Mouse (Mus musculus) kidney, embryonic 16.5 days (tissue): Measurements from ENCODE around the gene Tkt. TPM values are rescaled to one million over a fixed set of nuclear protein-coding genes. Genes with fewer than 3 reads are reported as not detected.

Source experiments
- ATAC-seq: fragments of 200-750 bp; cut with Nextera tagmentation; 2 replicates; pipeline ENCODE4 v1.8.0; 2017; ENCODE audit warnings: moderate TSS enrichment; ENCODE audit not compliant: low FRiP score, low TSS enrichment
- H3K27ac ChIP-seq: fragments of 300-500 bp; sonication (generic); 2 replicates; pipeline ENCODE4 v1.5.1; 2014; ENCODE audit warnings: low read length
- H3K27me3 ChIP-seq: fragments of 300-500 bp; sonication (generic); 2 replicates; pipeline ENCODE4 v1.6.1; 2014; ENCODE audit warnings: low read length, control low read depth, mixed read lengths; ENCODE audit not compliant: insufficient read depth
- H3K36me3 ChIP-seq: fragments of 300-500 bp; sonication (generic); 2 replicates; pipeline ENCODE4 v1.6.1; 2014; ENCODE audit warnings: low read length, control low read depth, mixed read lengths; ENCODE audit not compliant: insufficient read depth
- H3K4me1 ChIP-seq: fragments of 300-500 bp; sonication (generic); 2 replicates; pipeline ENCODE4 v1.6.1; 2014; ENCODE audit warnings: low read length, control low read depth, mixed read lengths; ENCODE audit not compliant: insufficient read depth
- H3K4me2 ChIP-seq: fragments of 300-500 bp; sonication (generic); replicated peaks from 2 replicates; pipeline ENCODE4 v1.6.1; 2014; ENCODE audit warnings: low read depth, low read length
- H3K4me3 ChIP-seq: fragments of 300-500 bp; sonication (generic); 2 replicates; pipeline ENCODE4 v1.5.1; 2014; ENCODE audit warnings: mild to moderate bottlenecking, low read length
- H3K9ac ChIP-seq: fragments of 300-500 bp; sonication (generic); replicated peaks from 2 replicates; pipeline ENCODE4 v1.6.1; 2014; ENCODE audit warnings: low read length
- H3K9me3 ChIP-seq: fragments of 300-500 bp; sonication (generic); 2 replicates; pipeline ENCODE4 v1.6.1; 2016; ENCODE audit warnings: low read length, control low read depth
- WGBS: fragments of 180-500 bp; shearing (Covaris S2); extraction: QIAGEN DNeasy Blood & Tissue Kit; methylation state at CpG from one replicate; pipeline ENCODE4 v1.1.7; 2014; 5-methylcytosine and 5-hydroxymethylcytosine counted together
- polyA plus RNA-seq: library from polyadenylated mRNA; unstranded; fragments of >200 nt; fragmentation: Nextera tagmentation; extraction: Ambion mirVana; gene quantifications from 2 replicates; pipeline ENCODE4 v1.2.1, GENCODE M21; 2015

Gene Tkt
- polyA plus RNA-seq, 1 experiment from 2014 or later, result 314 TPM

DNA sequence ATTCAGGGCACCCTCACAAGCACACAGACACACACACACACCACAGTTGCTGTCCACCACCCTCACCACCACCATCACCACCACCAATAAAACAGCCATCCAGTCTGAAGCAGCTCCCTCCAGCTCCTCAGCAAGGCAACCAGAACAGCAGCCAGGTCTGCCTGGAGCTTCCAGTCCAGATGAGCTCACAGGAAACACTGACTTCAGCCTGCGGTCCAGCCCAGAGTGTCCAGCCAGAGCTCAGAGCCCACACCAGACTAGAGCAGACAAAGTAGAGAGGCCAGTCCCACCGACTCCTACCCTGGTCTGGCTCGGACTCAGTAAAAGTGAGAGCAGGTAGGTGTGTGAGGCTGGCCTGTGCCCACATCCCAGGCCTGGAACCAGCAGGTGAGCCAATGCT, 62.8 kb downstream of the Tkt start:
- WGBS, result 84% methylated on average over 3 of the region's 3 CpGs
- H3K4me1 ChIP-seq, result peaks cover 5% of the 10 kb centered on the region; the same call in 1 of the 2 replicates
- no peak overlapping the region for H3K4me3 ChIP-seq
- no peak overlapping the region for H3K9ac ChIP-seq
- H3K9me3 ChIP-seq, result no peaks in the 10 kb centered on the region
- no peak overlapping the region for H3K4me2 ChIP-seq
- no peak overlapping the region for H3K27ac ChIP-seq
- peaks cover 7% of the 10 kb centered on the region for H3K36me3 ChIP-seq
- ATAC-seq, result no peak
- no peaks in the 10 kb centered on the region for H3K27me3 ChIP-seq

DNA sequence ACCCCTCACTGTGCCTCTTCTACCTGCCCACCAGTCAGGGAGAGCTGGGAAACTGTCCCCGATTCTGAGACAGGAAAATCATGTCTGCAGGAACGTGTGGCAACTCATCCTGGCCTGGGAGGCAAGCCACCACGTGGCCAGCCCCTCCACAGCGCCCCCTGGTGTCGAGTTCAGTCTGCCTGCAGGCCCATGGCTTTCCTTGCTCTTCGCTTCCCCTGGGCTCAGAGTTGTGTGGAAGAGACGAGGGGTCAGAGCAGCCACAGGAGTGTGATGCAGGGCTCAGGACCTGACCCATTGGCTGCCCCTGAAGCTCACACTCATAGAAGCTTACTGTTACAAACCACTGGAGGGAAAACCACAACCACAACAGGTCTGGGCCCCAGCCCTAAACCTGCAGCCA, 64.4 kb downstream of the Tkt start:
- Histone ChIP-seq H3K4me3 (no peak overlapping the region), H3K9ac (no peak overlapping the region), H3K27ac (no peak overlapping the region), H3K4me2 (no peak overlapping the region), H3K27me3 (no peaks in the 10 kb centered on the region), H3K4me1 (peaks cover 5% of the 10 kb centered on the region; the same call in 1 of the 2 replicates), H3K9me3 (no peaks in the 10 kb centered on the region), H3K36me3 (peaks cover under 1% of the 10 kb centered on the region; the same call in 1 of the 2 replicates)
- 21% methylated on average over 7 of the region's 7 CpGs for WGBS
- ATAC-seq, result no peak

DNA sequence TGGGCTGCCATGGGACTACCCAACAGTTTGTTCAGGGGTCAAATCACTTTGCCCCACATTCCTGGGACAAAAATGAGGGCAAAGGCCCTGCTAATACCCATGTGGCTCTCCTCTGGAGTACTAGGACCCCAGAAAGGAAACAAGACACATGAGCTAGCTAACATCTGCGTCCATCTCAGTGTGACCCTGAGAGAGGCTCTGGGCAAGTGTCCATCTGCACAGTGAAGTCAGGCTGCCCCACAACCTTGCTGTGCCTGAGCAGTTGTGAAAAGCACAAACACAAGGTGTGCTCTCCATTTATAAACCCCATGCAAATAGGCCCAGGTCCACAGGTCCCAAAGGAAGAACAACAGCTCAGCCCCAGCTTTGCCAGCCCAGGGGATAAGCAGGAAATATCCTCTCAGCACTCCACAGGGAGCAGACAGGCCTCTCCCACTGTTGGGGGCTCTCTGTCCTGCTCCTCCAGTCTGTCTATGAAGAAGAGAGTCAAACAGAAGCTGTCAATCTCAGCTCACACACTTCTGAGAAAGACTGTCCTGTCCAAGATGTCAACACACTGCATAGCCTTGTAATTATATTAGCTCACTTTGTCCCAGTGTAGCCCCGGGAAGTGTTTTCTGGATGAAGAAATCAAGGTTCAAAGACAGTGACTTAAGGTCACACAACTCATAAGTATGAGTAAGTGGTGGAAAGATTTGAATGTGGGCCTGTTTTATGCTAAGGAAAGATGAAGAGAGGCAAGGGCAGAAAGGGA, 65.0 kb downstream of the Tkt start:
- H3K4me3 ChIP-seq, result no peak overlapping the region
- ATAC-seq, result no peak
- no peaks in the 10 kb centered on the region for H3K27me3 ChIP-seq
- H3K27ac ChIP-seq, result no peak overlapping the region
- no peak overlapping the region for H3K9ac ChIP-seq
- 81% methylated on average over 2 of the region's 2 CpGs for WGBS
- H3K36me3 ChIP-seq, result no peaks in the 10 kb centered on the region
- H3K4me2 ChIP-seq, result no peak overlapping the region
- no peaks in the 10 kb centered on the region for H3K9me3 ChIP-seq
- H3K4me1 ChIP-seq, result peaks cover 5% of the 10 kb centered on the region; the same call in 1 of the 2 replicates

DNA sequence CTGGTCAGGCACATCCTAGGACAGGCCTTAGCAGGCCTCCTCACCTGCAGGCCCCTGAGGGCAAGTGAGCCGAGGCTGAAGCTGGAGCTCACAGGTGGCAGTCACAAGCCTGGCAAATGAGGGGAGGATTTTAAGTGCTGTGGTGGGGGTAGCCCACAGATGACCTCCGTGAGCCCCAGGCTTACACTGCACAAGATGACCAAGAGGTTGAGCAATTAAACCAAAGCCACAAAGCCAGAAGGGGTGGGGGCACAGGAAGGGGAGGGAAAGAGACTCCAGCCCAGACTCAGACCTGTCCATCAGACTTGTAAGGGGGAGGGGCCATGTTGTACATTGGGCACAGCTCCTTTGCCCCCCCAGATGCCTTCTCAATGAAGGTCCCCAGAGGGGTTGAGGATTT, 68.6 kb downstream of the Tkt start:
- H3K9me3 ChIP-seq, result no peaks in the 10 kb centered on the region
- H3K27ac ChIP-seq, result no peak overlapping the region
- H3K36me3 ChIP-seq, result no peaks in the 10 kb centered on the region
- H3K27me3 ChIP-seq, result no peaks in the 10 kb centered on the region
- H3K9ac ChIP-seq, result no peak overlapping the region
- peaks cover 5% of the 10 kb centered on the region; the same call in 1 of the 2 replicates for H3K4me1 ChIP-seq
- no peak overlapping the region for H3K4me3 ChIP-seq
- ATAC-seq, result no peak
- H3K4me2 ChIP-seq, result no peak overlapping the region
- WGBS, result 45% methylated on average over 2 of the region's 2 CpGs

DNA sequence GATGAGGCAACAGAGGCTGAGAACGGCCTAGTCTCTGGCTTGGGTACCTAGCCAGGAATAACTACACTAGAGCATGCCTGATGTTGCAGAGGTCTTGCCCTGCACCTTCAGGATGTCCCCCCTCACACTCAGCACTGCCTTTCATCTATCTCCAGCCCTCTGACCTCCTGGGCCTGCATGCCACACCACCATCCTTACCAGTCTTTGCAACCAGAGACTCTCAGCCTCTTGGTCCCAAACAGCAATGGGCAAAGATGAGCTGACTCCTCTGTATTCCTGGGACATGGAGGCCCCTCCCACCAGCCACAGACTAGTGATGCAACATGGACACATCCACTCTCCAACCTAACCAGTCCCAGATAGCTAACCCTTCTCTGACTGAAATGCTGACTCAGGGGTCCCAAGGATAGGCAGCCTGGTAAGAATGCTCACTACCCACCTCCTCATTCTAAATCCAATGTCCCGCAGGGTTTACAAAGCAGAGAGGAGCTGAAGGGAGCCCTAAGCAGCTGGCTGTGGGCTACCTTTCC, 70.7 kb downstream of the Tkt start:
- Histone ChIP-seq H3K27me3 (no peaks in the 10 kb centered on the region), H3K4me2 (no peak overlapping the region), H3K4me3 (no peak overlapping the region), H3K27ac (no peak overlapping the region), H3K9me3 (no peaks in the 10 kb centered on the region), H3K36me3 (no peaks in the 10 kb centered on the region), H3K9ac (no peak overlapping the region), H3K4me1 (peaks cover 15% of the 10 kb centered on the region; the same call in 1 of the 2 replicates)
- WGBS, result 98% methylated on average over 2 of the region's 2 CpGs
- no peak for ATAC-seq

DNA sequence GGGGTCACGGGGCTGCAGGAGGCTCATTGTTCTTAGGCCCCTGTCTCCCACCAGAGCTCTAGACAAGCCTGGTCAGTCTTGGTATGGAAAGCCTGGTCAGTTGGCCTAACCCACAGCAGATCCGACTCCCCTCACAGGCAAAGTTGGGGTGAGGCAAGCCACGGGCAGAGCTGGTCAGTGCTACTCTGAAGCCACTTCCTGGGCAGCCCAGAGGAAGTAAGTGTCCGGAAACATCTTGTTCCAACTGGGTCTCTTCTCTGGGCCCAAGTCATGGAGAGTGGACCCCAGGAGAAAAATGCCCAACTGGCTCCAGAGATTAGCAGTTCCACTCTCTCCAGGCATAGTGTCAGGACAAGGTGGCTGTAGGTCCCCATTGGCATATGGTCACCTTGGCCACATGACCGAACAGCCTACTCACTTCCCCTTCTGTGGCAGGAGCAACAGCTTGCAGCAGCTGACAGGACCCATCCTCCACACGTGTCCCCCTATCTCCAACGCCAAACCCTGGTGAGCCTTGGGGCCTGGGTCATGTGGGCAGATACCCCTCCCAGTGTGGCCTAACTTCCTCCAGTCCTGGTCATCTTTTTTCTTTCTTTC, 71.9 kb downstream of the Tkt start:
- WGBS, result 78% methylated on average over 7 of the region's 7 CpGs
- Histone ChIP-seq H3K36me3 (no peaks in the 10 kb centered on the region), H3K27me3 (no peaks in the 10 kb centered on the region), H3K4me2 (no peak overlapping the region), H3K9ac (no peak overlapping the region), H3K27ac (no peak overlapping the region), H3K4me3 (no peak overlapping the region), H3K9me3 (no peaks in the 10 kb centered on the region), H3K4me1 (peaks cover 21% of the 10 kb centered on the region)
- no peak for ATAC-seq

DNA sequence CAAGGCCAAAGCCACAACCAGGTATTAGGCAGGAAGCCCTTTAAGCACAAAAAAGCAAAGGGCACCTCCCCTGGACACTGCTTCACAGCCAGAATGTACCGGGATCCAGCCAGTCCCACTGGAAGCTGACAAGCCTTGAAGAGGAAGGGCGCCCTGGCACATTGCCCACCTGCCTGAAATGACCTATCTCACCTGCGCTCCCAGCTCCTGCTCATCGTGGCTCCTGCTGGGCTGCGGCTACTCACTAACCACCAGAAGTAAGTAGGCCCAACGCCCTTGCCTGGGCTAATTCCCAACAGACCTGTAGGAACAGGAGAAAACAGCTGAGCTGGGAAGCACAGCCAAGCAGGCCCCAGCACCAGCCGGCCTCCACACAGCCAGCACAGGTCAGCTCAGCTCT, 74.0 kb downstream of the Tkt start:
- Histone ChIP-seq H3K4me2 (no peak overlapping the region), H3K4me3 (no peak overlapping the region), H3K9me3 (no peaks in the 10 kb centered on the region), H3K4me1 (peaks cover 28% of the 10 kb centered on the region), H3K9ac (no peak overlapping the region), H3K27me3 (no peaks in the 10 kb centered on the region), H3K27ac (no peak overlapping the region), H3K36me3 (no peaks in the 10 kb centered on the region)
- no peak for ATAC-seq
- 73% methylated on average over 7 of the region's 7 CpGs for WGBS

DNA sequence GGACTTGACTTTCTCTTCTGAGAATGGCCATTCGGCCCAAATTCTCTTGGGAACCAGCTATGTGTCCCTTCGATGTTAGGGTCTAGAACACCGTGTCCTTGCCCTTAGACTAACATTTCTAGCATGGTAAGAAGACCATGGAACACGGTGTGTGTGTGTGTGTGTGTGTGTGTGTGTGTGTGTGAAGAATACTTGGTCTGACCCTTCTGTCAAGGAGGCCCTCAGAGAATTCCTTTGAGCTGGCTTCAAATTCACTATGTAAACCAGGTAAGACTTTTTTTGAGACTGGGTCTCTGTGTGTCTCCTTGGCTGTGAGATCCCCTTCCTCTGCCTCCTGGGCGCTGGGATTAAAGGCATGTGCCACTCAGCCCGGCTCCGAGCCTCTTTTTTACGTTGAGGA, 74.4 kb downstream of the Tkt start:
- ATAC-seq, result no peak
- Histone ChIP-seq H3K4me1 (peaks cover 28% of the 10 kb centered on the region), H3K9ac (no peak overlapping the region), H3K4me2 (no peak overlapping the region), H3K36me3 (no peaks in the 10 kb centered on the region), H3K9me3 (no peaks in the 10 kb centered on the region), H3K27ac (no peak overlapping the region), H3K27me3 (no peaks in the 10 kb centered on the region), H3K4me3 (no peak overlapping the region)
- WGBS, result 89% methylated on average over 8 of the region's 8 CpGs
